Mouse (Mus musculus) spleen, postnatal 14 days (tissue): Measurements from ENCODE around the gene Usp25.

ENCODE experiments used
- DNase-seq, 2 experiments: peaks; one replicate each; pipeline ENCODE4 v3.0.0; 2021 to 2022; ENCODE audit warnings: low spot score in 2 of 2

Usp25 gene

GRCm38 (mm10) chr16:77140651-77141050, 127.1 kb downstream of the Usp25 start:
- no peak for DNase-seq

GRCm38 (mm10) chr16:77146801-77147200, 133.3 kb downstream of the Usp25 start:
- DNase-seq: no peak

- DNase-seq: no peak
These were observed 136.8 kb downstream of the Usp25 start for GRCm38 (mm10) chr16:77150338-77150737.

GRCm38 (mm10) chr16:77150884-77151283, 137.4 kb downstream of the Usp25 start:
- DNase-seq: no peak

- no peak for DNase-seq
These were observed 138.8 kb downstream of the Usp25 start for GRCm38 (mm10) chr16:77152288-77152687.

- DNase-seq: no peak
These were observed 139.8 kb downstream of the Usp25 start for GRCm38 (mm10) chr16:77153216-77153715.

GRCm38 (mm10) chr16:77153815-77154214, 140.3 kb downstream of the Usp25 start:
- DNase-seq: no peak

- no peak for DNase-seq
These were observed 141.3 kb downstream of the Usp25 start for GRCm38 (mm10) chr16:77154831-77155230.
